Mouse (Mus musculus) liver (tissue): ENCODE measurements at regions not wholly inside any gene's neighbourhood (a gene's known extent, or its start where the extent isn't known, plus 50 kb on each side); places are given as distances from the start of the nearest gene placed in this dataset.

ENCODE experiments used
- DNase-seq: peaks from one replicate; pipeline ENCODE4 v3.0.0-alpha.2; 2020; ENCODE audit warnings: mixed read lengths

GRCm38 (mm10) chr17:15311822-15312221 is 64.8 kb downstream of the Dll1 start:
- DNase-seq: no peak

- DNase-seq: no peak
These were observed 66.2 kb downstream of the Dll1 start for GRCm38 (mm10) chr17:15310465-15310864.

GRCm38 (mm10) chr17:15302110-15302509 is 74.6 kb downstream of the Dll1 start:
- no peak for DNase-seq

GRCm38 (mm10) chr17:15299743-15300371 is 76.8 kb downstream of the Dll1 start:
- no peak for DNase-seq

GRCm38 (mm10) chr17:15294165-15294585 is 82.5 kb downstream of the Dll1 start:
- no peak for DNase-seq

- DNase-seq: no peak
These were observed 84.1 kb downstream of the Dll1 start for GRCm38 (mm10) chr17:15292490-15293070.

- DNase-seq: no peak
These were observed 85.0 kb downstream of the Dll1 start for GRCm38 (mm10) chr17:15291626-15292025.

- DNase-seq: no peak
These were observed 86.3 kb downstream of the Dll1 start for GRCm38 (mm10) chr17:15290326-15290725.

- DNase-seq: no peak
These were observed 87.6 kb downstream of the Dll1 start for GRCm38 (mm10) chr17:15289062-15289461.

GRCm38 (mm10) chr17:15288640-15289039 is 88.0 kb downstream of the Dll1 start:
- DNase-seq: no peak

GRCm38 (mm10) chr17:15286596-15286995 is 90.1 kb downstream of the Dll1 start:
- no peak for DNase-seq

GRCm38 (mm10) chr17:15285399-15286043 is 91.2 kb downstream of the Dll1 start:
- peak; percentile 51 for DNase-seq

- DNase-seq: no peak
These were observed 106.8 kb downstream of the Dll1 start for GRCm38 (mm10) chr17:15269905-15270304.

GRCm38 (mm10) chr17:15269056-15269612 is 107.5 kb downstream of the Dll1 start:
- peak; percentile 7 for DNase-seq

- DNase-seq: no peak
These were observed 109.0 kb downstream of the Dll1 start for GRCm38 (mm10) chr17:15267721-15268120.

GRCm38 (mm10) chr17:15259427-15260101 is 117.1 kb downstream of the Dll1 start:
- no peak for DNase-seq

GRCm38 (mm10) chr17:15255874-15256273 is 120.8 kb downstream of the Dll1 start:
- no peak for DNase-seq

GRCm38 (mm10) chr17:15253785-15254184 is 122.9 kb downstream of the Dll1 start:
- no peak for DNase-seq

GRCm38 (mm10) chr17:15253271-15253670 is 123.4 kb downstream of the Dll1 start:
- DNase-seq: no peak

- DNase-seq: no peak
These were observed 124.5 kb downstream of the Dll1 start for GRCm38 (mm10) chr17:15252187-15252586.

- DNase-seq: no peak
These were observed 125.0 kb downstream of the Dll1 start for GRCm38 (mm10) chr17:15251641-15252040.

- DNase-seq: no peak
These were observed 128.3 kb downstream of the Dll1 start for GRCm38 (mm10) chr17:15248417-15248791.
